Mouse (Mus musculus): ENCODE measurements around the gene Jmjd8. TPM values are rescaled to one million over a fixed set of nuclear protein-coding genes. Genes with fewer than 3 reads are reported as not detected.

Jmjd8 gene
- polyA plus RNA-seq, 1 experiment: 47.3 TPM

GRCm38 (mm10) chr17:25843636-25844395 is 15.1 kb downstream of the Jmjd8 start:
- H3K36me3 ChIP-seq (ENCODE audit: control insufficient read depth, insufficient read depth, low read length): peaks cover 30% of the 10 kb centered on the region
- WGBS: under 1% methylated on average over 38 of the region's 38 CpGs

GRCm38 (mm10) chr17:25844396-25844901 is 15.8 kb downstream of the Jmjd8 start, which contains the start of gene Rhot2:
TSS of gene Rhot2 (minus strand) at chr17:25844851.
- H3K4me1 ChIP-seq (ENCODE audit: control insufficient read depth, insufficient read depth, insufficient read length, low read length): peaks cover 10% of the 10 kb centered on the region
- TF ChIP-seq POLR2A (IDR thresholded peaks at IDR 0.05; ENCODE audit: low read depth, low read length): peak; percentile 93
- peak; percentile 52; the same call in 1 of the 2 replicates for TF ChIP-seq CTCF (IDR thresholded peaks at IDR 0.05; ENCODE audit: extremely low read depth, insufficient read length, insufficient replicate concordance, low read depth, low read length)
- 1% methylated on average over 21 of the region's 21 CpGs for WGBS
- no peaks in the 10 kb centered on the region for H3K27me3 ChIP-seq (ENCODE audit: control insufficient read depth, insufficient read depth, low read length)
- peak within 1 kb of the TSS; percentile 92 for H3K4me3 ChIP-seq (ENCODE audit: low read depth, low read length)
- peak within 1 kb of the TSS; percentile 52 for H3K27ac ChIP-seq (ENCODE audit: insufficient read depth, low read depth, low read length)
- H3K36me3 ChIP-seq (ENCODE audit: control insufficient read depth, insufficient read depth, low read length): peaks cover 25% of the 10 kb centered on the region

More at GRCm38 (mm10) chr17:25843636-25844395, 15.1 kb downstream of the Jmjd8 start:
- no peaks in the 10 kb centered on the region for H3K27me3 ChIP-seq (ENCODE audit: control insufficient read depth, insufficient read depth, low read length)
- no peak for TF ChIP-seq POLR2A (IDR thresholded peaks at IDR 0.05; ENCODE audit: low read depth, low read length)
- TF ChIP-seq CTCF (IDR thresholded peaks at IDR 0.05; ENCODE audit: extremely low read depth, insufficient read length, insufficient replicate concordance, low read depth, low read length): no peak
- peaks cover 14% of the 10 kb centered on the region for H3K4me1 ChIP-seq (ENCODE audit: control insufficient read depth, insufficient read depth, insufficient read length, low read length)
- H3K27ac ChIP-seq (ENCODE audit: insufficient read depth, low read depth, low read length): peak overlapping the region; percentile 52
- peak overlapping the region; percentile 92 for H3K4me3 ChIP-seq (ENCODE audit: low read depth, low read length)

GRCm38 (mm10) chr17:25860229-25860628 is 31.6 kb downstream of the Jmjd8 start:
- Histone ChIP-seq H3K4me1 (ENCODE audit: control insufficient read depth, insufficient read depth, insufficient read length, low read length) (peaks cover 28% of the 10 kb centered on the region), H3K27ac (ENCODE audit: insufficient read depth, low read depth, low read length) (no peak overlapping the region), H3K36me3 (ENCODE audit: control insufficient read depth, insufficient read depth, low read length) (no peaks in the 10 kb centered on the region), H3K27me3 (ENCODE audit: control insufficient read depth, insufficient read depth, low read length) (no peaks in the 10 kb centered on the region), H3K4me3 (ENCODE audit: low read depth, low read length) (no peak overlapping the region)
- TF ChIP-seq POLR2A (IDR thresholded peaks at IDR 0.05; ENCODE audit: low read depth, low read length) (no peak), CTCF (IDR thresholded peaks at IDR 0.05; ENCODE audit: extremely low read depth, insufficient read length, insufficient replicate concordance, low read depth, low read length) (no peak)
- 91% methylated on average over 6 of the region's 6 CpGs for WGBS

- Histone ChIP-seq H3K27me3 (ENCODE audit: control insufficient read depth, insufficient read depth, low read length) (no peaks in the 10 kb centered on the region), H3K36me3 (ENCODE audit: control insufficient read depth, insufficient read depth, low read length) (no peaks in the 10 kb centered on the region), H3K4me3 (ENCODE audit: low read depth, low read length) (peak within 1 kb of the TSS; percentile 81), H3K27ac (ENCODE audit: insufficient read depth, low read depth, low read length) (peak within 1 kb of the TSS; percentile 46), H3K4me1 (ENCODE audit: control insufficient read depth, insufficient read depth, insufficient read length, low read length) (peaks cover 35% of the 10 kb centered on the region)
- TF ChIP-seq CTCF (IDR thresholded peaks at IDR 0.05; ENCODE audit: extremely low read depth, insufficient read length, insufficient replicate concordance, low read depth, low read length) (no peak), POLR2A (IDR thresholded peaks at IDR 0.05; ENCODE audit: low read depth, low read length) (no peak)
- WGBS: 2% methylated on average over 65 of the region's 65 CpGs
These were observed 32.4 kb downstream of the Jmjd8 start, which contains the start of gene Wdr90 for GRCm38 (mm10) chr17:25860832-25861703. TSS of gene Wdr90 (minus strand) at chr17:25861501.

GRCm38 (mm10) chr17:25861704-25862612 is 33.3 kb downstream of the Jmjd8 start:
- WGBS: 4% methylated on average over 6 of the region's 6 CpGs
- peak overlapping the region; percentile 81 for H3K4me3 ChIP-seq (ENCODE audit: low read depth, low read length)
- H3K36me3 ChIP-seq (ENCODE audit: control insufficient read depth, insufficient read depth, low read length): no peaks in the 10 kb centered on the region
- peaks cover 35% of the 10 kb centered on the region for H3K4me1 ChIP-seq (ENCODE audit: control insufficient read depth, insufficient read depth, insufficient read length, low read length)
- no peak for TF ChIP-seq CTCF (IDR thresholded peaks at IDR 0.05; ENCODE audit: extremely low read depth, insufficient read length, insufficient replicate concordance, low read depth, low read length)
- 0 out of 2 replicates have a peak, but pooled peaks have one; percentile 39 for TF ChIP-seq POLR2A (IDR thresholded peaks at IDR 0.05; ENCODE audit: low read depth, low read length)
- no peaks in the 10 kb centered on the region for H3K27me3 ChIP-seq (ENCODE audit: control insufficient read depth, insufficient read depth, low read length)
- peak overlapping the region; percentile 46 for H3K27ac ChIP-seq (ENCODE audit: insufficient read depth, low read depth, low read length)

GRCm38 (mm10) chr17:25863681-25864080 is 35.0 kb downstream of the Jmjd8 start:
- 36% methylated on average over 6 of the region's 6 CpGs for WGBS
- Histone ChIP-seq H3K4me3 (ENCODE audit: low read depth, low read length) (no peak overlapping the region), H3K36me3 (ENCODE audit: control insufficient read depth, insufficient read depth, low read length) (no peaks in the 10 kb centered on the region), H3K4me1 (ENCODE audit: control insufficient read depth, insufficient read depth, insufficient read length, low read length) (peaks cover 40% of the 10 kb centered on the region), H3K27ac (ENCODE audit: insufficient read depth, low read depth, low read length) (peak overlapping the region; percentile 44), H3K27me3 (ENCODE audit: control insufficient read depth, insufficient read depth, low read length) (no peaks in the 10 kb centered on the region)
- TF ChIP-seq CTCF (IDR thresholded peaks at IDR 0.05; ENCODE audit: extremely low read depth, insufficient read length, insufficient replicate concordance, low read depth, low read length): 0 out of 2 replicates have a peak, but pooled peaks have one; percentile 18
- no peak for TF ChIP-seq POLR2A (IDR thresholded peaks at IDR 0.05; ENCODE audit: low read depth, low read length)

Measured in small intestine, adult 2 months (tissue).